Mouse (Mus musculus) left cerebral cortex, postnatal 25 days (tissue): Measurements from ENCODE around the gene Cdc42ep2. TPM values are rescaled to one million over a fixed set of nuclear protein-coding genes. Genes with fewer than 3 reads are reported as not detected.

Source experiments
- DNase-seq, 2 experiments: peaks; one replicate each; pipeline ENCODE4 v3.0.0; 2022; ENCODE audit warnings: low spot score in 2 of 2, mixed read lengths in 1 of 2
- intact Hi-C: fragments of 180-260 bp; cut with DNase I; formaldehyde crosslinking; loops from one replicate; pipeline ENCODE4 v1.15.1; 2025
- total RNA-seq, 2 experiments: library from RNA; stranded (reverse); gene quantifications; 2 replicates each; pipeline ENCODE4 v1.2.3; 2021

The Cdc42ep2 gene
- total RNA-seq, 2 experiments from 2014 or later = 6.2 to 6.6 TPM

DNA sequence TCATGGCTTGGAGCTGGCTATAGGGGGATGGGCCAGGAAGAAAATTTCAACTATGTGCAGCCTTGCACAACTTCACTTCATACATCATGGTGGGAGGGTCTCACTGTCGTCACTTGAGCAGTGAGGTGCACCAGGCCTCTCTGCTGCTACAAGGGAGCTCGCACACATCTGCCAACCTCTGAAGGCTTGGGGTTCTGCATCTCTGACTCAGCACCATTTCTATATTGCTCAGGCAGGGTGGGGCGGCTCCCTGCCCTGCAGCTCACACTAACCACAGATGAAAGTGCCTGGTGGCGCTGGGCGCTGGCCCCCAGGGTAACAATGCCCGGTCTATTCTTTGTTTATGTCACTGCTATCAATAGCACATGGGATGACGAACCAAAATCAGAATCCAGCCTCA lies 20.4 kb upstream of the Cdc42ep2 start:
- peak in 1 of 2 experiments; percentile 30 for DNase-seq
- intact Hi-C loops = no loop called here

DNA sequence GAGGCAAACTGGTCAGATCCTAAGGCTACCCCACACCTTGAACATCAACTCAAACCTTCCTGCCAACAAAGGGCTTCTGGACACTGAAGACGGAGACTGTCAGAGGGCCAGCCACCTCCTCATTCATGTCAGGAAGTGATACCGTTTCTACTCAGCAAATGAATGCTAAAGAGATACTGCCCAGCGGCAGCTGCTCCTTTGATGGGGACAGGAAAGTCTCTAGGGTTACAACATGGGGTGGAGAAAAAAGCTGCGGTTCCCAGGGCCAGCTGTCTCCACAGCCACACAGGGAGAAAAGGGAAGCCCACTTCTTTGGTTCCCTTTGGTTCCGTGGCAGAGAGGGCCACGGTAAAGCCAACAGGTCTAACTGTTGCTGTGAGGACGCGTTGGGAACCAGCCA lies 19.5 kb upstream of the Cdc42ep2 start:
- no peak for DNase-seq
- intact Hi-C loops = no loop called here

GRCm38 (mm10) chr19:5943404-5943803 lies 18.8 kb upstream of the Cdc42ep2 start:
- intact Hi-C loops = no loop called here
- DNase-seq = no peak

- DNase-seq = no peak
- intact Hi-C loops = no loop called here
Measured at GRCm38 (mm10) chr19:5942581-5942980, 18.0 kb upstream of the Cdc42ep2 start.

DNA sequence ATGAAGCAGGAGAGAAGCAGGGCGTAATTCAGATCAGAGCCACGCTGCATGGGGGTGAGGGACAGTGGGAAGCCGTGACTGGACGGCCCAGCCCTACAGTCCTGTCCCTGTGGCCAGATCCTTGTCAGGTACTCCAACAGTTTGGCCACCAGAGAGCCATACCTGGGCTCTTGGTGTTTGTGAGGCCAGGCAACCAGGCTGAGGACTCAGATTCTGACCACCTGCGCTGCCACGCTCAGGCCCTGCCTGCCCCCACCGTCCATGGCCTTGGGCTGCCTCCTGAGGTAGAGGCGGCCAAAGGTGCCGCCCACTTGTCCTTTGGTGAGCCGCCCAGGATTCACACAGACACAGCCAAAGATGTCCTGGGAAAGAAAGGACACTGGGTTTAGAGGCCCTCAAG lies 16.0 kb upstream of the Cdc42ep2 start:
- intact Hi-C loops = no loop called here
- no peak for DNase-seq

GRCm38 (mm10) chr19:5940173-5940572 lies 15.6 kb upstream of the Cdc42ep2 start:
- peak in 1 of 2 experiments; percentile 26 for DNase-seq
- intact Hi-C loops = no loop called here

GRCm38 (mm10) chr19:5939715-5940114 lies 15.1 kb upstream of the Cdc42ep2 start:
- DNase-seq = no peak
- intact Hi-C loops = no loop called here

- no peak for DNase-seq
Measured at GRCm38 (mm10) chr19:5938516-5938915, 13.9 kb upstream of the Cdc42ep2 start.

GRCm38 (mm10) chr19:5937836-5938406 lies 13.3 kb upstream of the Cdc42ep2 start:
- intact Hi-C loops = no loop called here

More at GRCm38 (mm10) chr19:5938516-5938915, 13.9 kb upstream of the Cdc42ep2 start:
- intact Hi-C loops = no loop called here

DNA sequence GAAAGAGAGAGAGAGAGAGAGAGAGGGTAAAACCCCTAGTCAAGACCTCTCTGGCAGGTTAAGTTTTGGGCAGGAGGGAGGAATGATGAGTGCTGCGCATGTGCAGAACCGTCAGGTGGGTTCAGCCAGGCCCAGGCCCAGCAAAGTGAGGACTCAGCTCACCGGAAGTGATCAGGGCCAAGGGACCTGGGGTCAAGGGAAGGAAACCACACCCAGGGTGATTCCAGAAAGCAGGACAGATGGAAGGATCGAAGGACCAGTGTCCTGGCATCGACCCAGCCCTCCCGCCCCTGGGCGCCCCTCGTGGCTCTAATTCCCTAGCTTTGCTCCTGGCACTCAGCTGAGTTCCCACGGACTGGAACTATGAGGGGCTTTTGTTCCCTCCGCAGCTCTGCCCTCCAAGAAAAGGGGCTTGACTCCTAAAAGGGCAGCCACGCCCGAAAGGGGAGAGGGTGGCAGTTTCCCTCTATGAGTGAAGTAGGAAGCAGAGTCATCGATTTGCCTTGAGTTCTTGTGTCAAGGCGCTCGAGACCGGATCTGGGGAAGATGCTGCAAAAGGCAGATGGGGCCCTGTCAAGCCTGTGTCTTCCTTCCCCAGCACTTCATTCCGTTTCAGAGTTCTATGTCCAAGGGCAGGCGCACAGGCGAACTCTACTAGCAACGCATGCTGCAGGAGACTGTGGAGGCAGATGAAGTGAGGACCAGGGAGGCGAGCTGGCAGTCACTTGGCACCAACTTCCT lies 12.6 kb upstream of the Cdc42ep2 start:
- no peak for DNase-seq
- intact Hi-C loops = no loop called here

More at GRCm38 (mm10) chr19:5937836-5938406, 13.3 kb upstream of the Cdc42ep2 start:
- DNase-seq = no peak

- no peak for DNase-seq
- intact Hi-C loops = no loop called here
Measured at GRCm38 (mm10) chr19:5935691-5936090, 11.1 kb upstream of the Cdc42ep2 start.

GRCm38 (mm10) chr19:5935266-5935665 lies 10.7 kb upstream of the Cdc42ep2 start:
- no peak for DNase-seq
- intact Hi-C loops = no loop called here

DNA sequence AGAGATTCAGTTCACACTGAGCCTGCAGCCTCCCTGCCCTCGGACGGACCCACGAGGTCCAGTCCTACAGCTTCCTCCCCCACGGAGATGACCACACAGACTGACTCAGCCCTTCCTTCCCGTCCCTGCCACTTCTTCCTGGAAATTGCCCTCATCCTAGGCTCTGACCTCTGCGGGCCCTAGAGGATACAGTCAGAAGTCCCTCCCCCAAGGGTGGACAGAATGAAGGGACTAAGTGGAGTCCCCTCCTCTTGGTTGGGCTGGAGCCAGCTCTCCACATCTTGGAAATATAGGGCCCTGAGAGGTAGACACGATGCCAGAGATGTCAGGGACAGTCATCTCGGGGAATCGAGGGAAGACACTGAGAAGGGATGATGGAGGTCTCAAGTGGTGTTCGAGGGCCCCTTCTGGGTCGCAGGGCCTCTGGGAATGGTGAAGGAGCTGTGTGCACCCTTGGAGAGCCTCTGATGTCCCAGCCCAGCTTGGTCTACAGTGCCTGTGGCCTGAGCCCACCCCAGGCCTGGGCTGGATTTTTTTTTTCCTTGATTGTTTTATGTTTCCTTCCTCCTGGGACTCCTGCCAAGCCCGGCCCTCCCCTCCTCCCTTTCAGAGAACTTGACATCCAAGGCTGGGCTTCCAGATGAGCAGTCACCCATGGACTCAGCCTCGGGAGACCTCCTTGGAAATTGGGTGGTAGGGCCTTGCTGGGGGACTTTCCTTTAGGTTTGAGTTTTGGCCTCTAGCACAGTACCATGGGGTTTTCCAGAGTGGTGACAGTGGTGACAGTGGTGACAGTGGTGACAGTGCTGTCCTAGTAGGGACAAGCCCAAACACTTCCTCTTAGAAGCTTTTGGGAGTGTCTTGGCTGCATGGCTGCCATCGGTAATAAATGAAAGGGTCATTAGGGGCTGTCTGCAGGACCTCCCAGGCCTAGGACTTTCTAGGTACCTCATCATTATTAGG lies 5.3 kb upstream of the Cdc42ep2 start:
- no peak for DNase-seq
- intact Hi-C loops = no loop called here

DNA sequence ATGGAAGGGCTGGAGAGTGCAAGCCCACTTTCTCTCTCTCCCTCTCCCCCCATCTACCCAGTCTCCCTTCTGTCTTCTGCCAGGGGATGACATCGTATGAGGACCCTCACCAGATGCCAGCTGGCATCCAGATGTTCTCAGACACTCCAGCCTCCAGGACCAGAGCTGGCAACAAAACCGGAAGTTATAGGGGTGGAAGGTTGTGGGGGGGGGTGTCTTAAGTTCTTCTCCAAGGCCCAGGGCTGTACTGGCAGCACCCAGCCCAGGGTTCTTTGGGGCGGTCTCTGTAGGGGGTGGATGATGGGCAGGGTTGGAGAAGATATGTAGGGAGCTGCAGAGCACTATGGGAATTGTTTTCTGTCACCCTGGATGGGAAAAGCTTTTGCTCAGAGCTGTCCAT lies 3.9 kb upstream of the Cdc42ep2 start:
- intact Hi-C loops = no loop called here
- DNase-seq = no peak

DNA sequence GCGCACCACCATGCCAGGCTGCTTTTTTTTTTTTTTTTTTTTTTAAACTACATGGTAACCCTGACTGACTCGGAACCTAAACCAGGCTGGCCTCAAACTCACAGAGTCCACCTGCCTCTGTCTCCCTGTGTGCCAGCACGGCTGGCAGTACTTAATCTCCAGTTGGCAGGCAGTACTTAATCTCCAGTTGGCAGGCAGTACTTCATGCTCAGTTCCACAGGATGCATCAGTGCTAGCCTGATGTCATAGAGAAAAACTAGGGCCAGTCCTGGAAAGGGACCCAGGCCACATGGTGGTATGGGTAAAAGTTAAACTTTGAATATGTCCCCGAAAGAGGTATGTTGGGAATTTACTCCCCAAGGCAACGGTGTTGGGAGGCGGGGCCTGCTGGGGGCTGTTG lies 3.5 kb upstream of the Cdc42ep2 start:
- intact Hi-C loops = no loop called here
- DNase-seq = no peak

GRCm38 (mm10) chr19:5927532-5927931 lies 2.9 kb upstream of the Cdc42ep2 start:
- no peak for DNase-seq
- intact Hi-C loops = no loop called here

DNA sequence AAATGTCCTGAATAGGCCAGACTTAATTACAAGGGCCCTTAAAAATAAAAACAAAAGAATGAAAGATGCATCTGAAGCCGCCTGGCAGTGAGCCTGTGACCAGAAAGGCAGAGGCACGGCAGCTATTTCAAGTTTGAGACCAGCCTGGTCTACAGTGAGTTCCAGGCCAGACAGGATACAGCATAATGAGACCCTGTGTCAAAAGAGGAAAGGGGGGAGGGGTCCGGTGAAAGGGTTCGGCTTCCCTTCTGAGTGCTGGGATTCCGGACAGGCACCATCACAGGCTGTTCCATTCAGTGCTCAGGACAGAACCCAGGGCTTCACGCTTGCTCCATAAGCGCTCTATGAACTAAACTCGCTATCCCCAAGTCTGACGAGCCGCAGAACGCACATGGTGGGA lies 2.4 kb upstream of the Cdc42ep2 start:
- intact Hi-C loops = no loop called here

DNA sequence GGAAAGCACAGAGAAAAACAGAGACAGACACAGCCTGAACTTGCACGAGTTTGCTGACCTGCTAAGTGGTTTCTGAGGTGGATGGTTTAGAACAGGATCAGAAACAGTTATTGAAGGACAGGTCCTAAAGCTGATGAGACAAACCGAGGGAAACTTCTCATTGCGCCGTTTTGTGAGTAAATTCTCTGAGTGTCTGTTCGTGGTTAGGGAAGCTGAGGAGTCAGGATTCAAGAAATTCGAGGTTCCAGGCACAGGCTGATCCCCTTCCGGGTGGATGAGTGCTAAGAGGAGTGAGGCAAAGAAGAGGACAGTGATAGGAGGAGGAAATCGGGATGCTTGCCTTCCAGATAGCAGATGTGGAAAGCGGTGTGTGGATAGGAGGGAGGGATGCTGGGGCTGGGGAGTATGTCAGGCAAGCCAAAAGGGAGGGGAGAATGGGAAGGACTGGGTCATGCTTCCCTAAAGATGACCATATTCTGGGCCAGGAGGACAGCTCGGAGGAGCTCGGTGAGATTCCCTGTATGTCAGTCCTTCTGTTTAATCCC lies 767 bp upstream of the Cdc42ep2 start:
- intact Hi-C loops = loop anchor here (2.0 kb wide), 1 partner anchor 89 kb away; the partner anchor contains the start of gene Capn1
- DNase-seq = no peak

More for the DNA sequence above, 2.4 kb upstream of the Cdc42ep2 start:
- no peak for DNase-seq

- peak; percentile 88 to 89 for DNase-seq
- intact Hi-C loops = loop anchor here (1.0 to 5.0 kb wide), 3 partner anchors 32 to 118 kb away; partner anchors contain the start of gene Capn1
Measured at GRCm38 (mm10) chr19:5923990-5924712, 465 bp downstream of the Cdc42ep2 start.
